Mouse (Mus musculus): ENCODE measurements around the gene Lcn2.

DNA sequence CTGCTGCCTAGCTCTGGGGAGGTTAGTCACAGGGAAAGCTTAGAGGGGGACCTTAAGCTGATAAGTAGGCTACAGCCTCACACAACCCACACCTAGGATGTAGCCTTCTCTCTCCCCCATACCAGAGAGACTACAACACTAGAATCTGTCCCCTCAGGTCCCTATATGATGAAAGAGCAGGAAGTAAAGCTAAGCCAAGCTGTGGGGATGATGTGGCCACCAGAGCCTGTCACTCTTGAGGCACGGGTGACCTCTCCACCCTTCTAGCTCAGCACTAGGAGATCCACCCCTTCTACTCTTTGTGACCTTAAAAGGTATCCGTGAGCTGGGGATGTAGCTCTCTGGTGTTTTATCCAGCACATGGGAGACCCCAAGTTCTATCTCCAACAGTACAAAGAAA lies 1.1 kb upstream of the Lcn2 start:
- no peak for TF ChIP-seq FLI1 (IDR thresholded peaks at IDR 0.05; ENCODE audit: low read length)
- TF ChIP-seq GATA1 (IDR thresholded peaks at IDR 0.05; ENCODE audit: borderline replicate concordance, low read length) = no peak

Data from megakaryocyte, embryonic 14.5 days (primary cell).